ENCODE assay signal across 29 mouse cellular contexts in the genomic region with DNA sequence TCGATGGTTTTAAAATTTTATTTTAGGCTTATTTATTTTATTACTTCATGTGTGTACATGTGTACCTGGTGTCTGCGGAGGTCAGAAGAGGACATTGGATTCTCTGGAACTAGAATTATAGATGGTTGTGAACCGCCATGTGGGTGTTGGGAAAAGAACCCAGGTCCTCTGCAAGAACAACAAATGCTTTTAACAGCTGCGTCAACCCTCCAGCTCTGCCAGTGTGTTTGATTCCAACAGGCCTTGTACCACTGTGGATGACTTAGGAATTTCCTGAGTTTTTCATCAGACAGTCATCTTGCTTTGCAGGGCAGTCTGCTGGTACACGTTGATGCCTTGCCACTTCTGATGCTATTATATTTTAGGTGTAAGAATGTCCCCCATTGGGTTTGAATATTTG.
"Had no signal": no experiment of that assay in that cellular context is flagged by ENCODE, and none has a peak within 500 bp of the region (broad histone marks: within the 10 kb centered on the region; RNA-seq: fewer than 3 reads in every experiment).

No protein-coding gene starts in this region.

- H3K9ac ChIP-seq: limb, embryonic 12.5 days; limb, embryonic 13.5 days; limb, embryonic 15.5 days; liver, embryonic 12.5 days; liver, embryonic 13.5 days; liver, embryonic 14.5 days; liver, embryonic 15.5 days; liver, postnatal 0 days; lung, embryonic 14.5 days; lung, embryonic 15.5 days; midbrain, embryonic 12.5 days; midbrain, embryonic 15.5 days had no signal

- H3K4me1 ChIP-seq: limb, embryonic 10.5 days; limb, embryonic 12.5 days; limb, embryonic 13.5 days; limb, embryonic 15.5 days; liver, embryonic 12.5 days; liver, embryonic 13.5 days; liver, embryonic 15.5 days; lung, embryonic 15.5 days; megakaryocyte, embryonic 14.5 days; midbrain, embryonic 10.5 days; midbrain, embryonic 12.5 days; midbrain, embryonic 15.5 days had no signal

- H3K4me3 ChIP-seq: left cerebral cortex, adult 2 months; limb, embryonic 10.5 days; limb, embryonic 12.5 days; limb, embryonic 13.5 days; limb, embryonic 15.5 days; liver, embryonic 12.5 days; liver, embryonic 13.5 days; liver, embryonic 15.5 days; lung, embryonic 15.5 days; megakaryocyte, embryonic 14.5 days; midbrain, embryonic 10.5 days; midbrain, embryonic 12.5 days; midbrain, embryonic 15.5 days had no signal

- H3K27ac ChIP-seq: left cerebral cortex, adult 2 months; limb, embryonic 10.5 days; limb, embryonic 12.5 days; limb, embryonic 13.5 days; limb, embryonic 15.5 days; liver, embryonic 12.5 days; liver, embryonic 13.5 days; liver, embryonic 14.5 days; liver, embryonic 15.5 days; lung, embryonic 15.5 days; macrophage; midbrain, embryonic 10.5 days; midbrain, embryonic 12.5 days; midbrain, embryonic 15.5 days had no signal

- DNase-seq: left cerebral cortex, postnatal 4 days; liver; liver, embryonic 13.5 days; liver, postnatal 0 days; lung, adult 18-20 months; lung, adult 2 months; lung, embryonic 14.5 days; lung, postnatal 10 days; lung, postnatal 14 days; lung, postnatal 36 days; lung, postnatal 4 days; midbrain, embryonic 14.5 days had no signal

- ATAC-seq: liver, embryonic 12.5 days; liver, postnatal 0 days; lung, postnatal 0 days; midbrain, embryonic 15.5 days; midbrain, embryonic 16.5 days had no signal

- H3K36me3 ChIP-seq: limb, embryonic 10.5 days; limb, embryonic 12.5 days; limb, embryonic 13.5 days; limb, embryonic 15.5 days; liver, embryonic 12.5 days; liver, embryonic 13.5 days; liver, embryonic 15.5 days; lung, embryonic 15.5 days; midbrain, embryonic 10.5 days; midbrain, embryonic 12.5 days; midbrain, embryonic 15.5 days had no signal

- H3K9me3 ChIP-seq: limb, embryonic 10.5 days; limb, embryonic 12.5 days; limb, embryonic 13.5 days; limb, embryonic 15.5 days; liver, embryonic 12.5 days; liver, embryonic 13.5 days; liver, embryonic 15.5 days; lung, embryonic 15.5 days; megakaryocyte, embryonic 14.5 days; midbrain, embryonic 10.5 days; midbrain, embryonic 12.5 days; midbrain, embryonic 15.5 days had no signal

- H3K4me2 ChIP-seq: limb, embryonic 12.5 days; limb, embryonic 13.5 days; limb, embryonic 15.5 days; liver, embryonic 11.5 days; liver, embryonic 12.5 days; liver, embryonic 13.5 days; liver, embryonic 15.5 days; lung, embryonic 14.5 days; lung, embryonic 15.5 days; midbrain, embryonic 12.5 days; midbrain, embryonic 15.5 days had no signal

- H3K27me3 ChIP-seq: limb, embryonic 12.5 days; limb, embryonic 13.5 days; limb, embryonic 15.5 days; liver, embryonic 12.5 days; liver, embryonic 13.5 days; liver, embryonic 15.5 days; lung, embryonic 15.5 days; midbrain, embryonic 12.5 days; midbrain, embryonic 15.5 days had no signal
